Mouse (Mus musculus): Measurements from ENCODE around the gene Ap5z1.

Gene Ap5z1

GRCm38 (mm10) chr5:142421886-142422285 lies 41.9 kb upstream of the Ap5z1 start:
- Histone ChIP-seq H3K27me3 (ENCODE audit: insufficient read depth, low read length) (peaks cover 10% of the 10 kb centered on the region), H3K9me3 (ENCODE audit: low read length) (no peaks in the 10 kb centered on the region), H3K4me1 (replicated peaks; ENCODE audit: low read depth, low read length) (peaks cover 79% of the 10 kb centered on the region), H3K36me3 (ENCODE audit: insufficient read depth, low read length) (peaks cover 83% of the 10 kb centered on the region), H3K4me3 (replicated peaks; ENCODE audit: low read length) (no peak overlapping the region)
- TF ChIP-seq POU5F1 (IDR thresholded peaks at IDR 0.05; ENCODE audit: borderline replicate concordance, low read length), result no peak
- TF ChIP-seq CTCF (conservative IDR thresholded peaks at IDR 0.05; ENCODE audit: low read length), result no peak
- TF ChIP-seq NANOG (IDR thresholded peaks at IDR 0.05; ENCODE audit: borderline replicate concordance, low read length), result no peak

GRCm38 (mm10) chr5:142423141-142423540 lies 40.6 kb upstream of the Ap5z1 start:
- H3K36me3 ChIP-seq (ENCODE audit: insufficient read depth, low read length), result peaks cover 70% of the 10 kb centered on the region
- no peaks in the 10 kb centered on the region for H3K9me3 ChIP-seq (ENCODE audit: low read length)
- peaks cover 2% of the 10 kb centered on the region; the same call in 1 of the 2 replicates for H3K27me3 ChIP-seq (ENCODE audit: insufficient read depth, low read length)
- H3K4me3 ChIP-seq (replicated peaks; ENCODE audit: low read length), result no peak overlapping the region
- TF ChIP-seq CTCF (conservative IDR thresholded peaks at IDR 0.05; ENCODE audit: low read length) (no peak), POU5F1 (IDR thresholded peaks at IDR 0.05; ENCODE audit: borderline replicate concordance, low read length) (no peak), NANOG (IDR thresholded peaks at IDR 0.05; ENCODE audit: borderline replicate concordance, low read length) (no peak)
- peaks cover 79% of the 10 kb centered on the region for H3K4me1 ChIP-seq (replicated peaks; ENCODE audit: low read depth, low read length)

GRCm38 (mm10) chr5:142423701-142424100 lies 40.0 kb upstream of the Ap5z1 start:
- peaks cover 65% of the 10 kb centered on the region for H3K36me3 ChIP-seq (ENCODE audit: insufficient read depth, low read length)
- H3K4me1 ChIP-seq (replicated peaks; ENCODE audit: low read depth, low read length), result peaks cover 82% of the 10 kb centered on the region
- H3K4me3 ChIP-seq (replicated peaks; ENCODE audit: low read length), result no peak overlapping the region
- no peaks in the 10 kb centered on the region for H3K9me3 ChIP-seq (ENCODE audit: low read length)
- TF ChIP-seq NANOG (IDR thresholded peaks at IDR 0.05; ENCODE audit: borderline replicate concordance, low read length), result no peak
- no peaks in the 10 kb centered on the region for H3K27me3 ChIP-seq (ENCODE audit: insufficient read depth, low read length)

- Histone ChIP-seq H3K4me3 (replicated peaks; ENCODE audit: low read length) (no peak overlapping the region), H3K4me1 (replicated peaks; ENCODE audit: low read depth, low read length) (peaks cover 93% of the 10 kb centered on the region), H3K36me3 (ENCODE audit: insufficient read depth, low read length) (peaks cover 54% of the 10 kb centered on the region), H3K9me3 (ENCODE audit: low read length) (no peaks in the 10 kb centered on the region), H3K27me3 (ENCODE audit: insufficient read depth, low read length) (no peaks in the 10 kb centered on the region)
- no peak for TF ChIP-seq CTCF (conservative IDR thresholded peaks at IDR 0.05; ENCODE audit: low read length)
- no peak for TF ChIP-seq NANOG (IDR thresholded peaks at IDR 0.05; ENCODE audit: borderline replicate concordance, low read length)
- TF ChIP-seq POU5F1 (IDR thresholded peaks at IDR 0.05; ENCODE audit: borderline replicate concordance, low read length), result no peak
Observed at GRCm38 (mm10) chr5:142424627-142425349, 39.0 kb upstream of the Ap5z1 start.

- H3K4me3 ChIP-seq (replicated peaks; ENCODE audit: low read length), result no peak overlapping the region
- no peaks in the 10 kb centered on the region for H3K27me3 ChIP-seq (ENCODE audit: insufficient read depth, low read length)
- H3K4me1 ChIP-seq (replicated peaks; ENCODE audit: low read depth, low read length), result peaks cover 96% of the 10 kb centered on the region
- H3K9me3 ChIP-seq (ENCODE audit: low read length), result no peaks in the 10 kb centered on the region
- no peak for TF ChIP-seq CTCF (conservative IDR thresholded peaks at IDR 0.05; ENCODE audit: low read length)
- no peak for TF ChIP-seq POU5F1 (IDR thresholded peaks at IDR 0.05; ENCODE audit: borderline replicate concordance, low read length)
- no peak for TF ChIP-seq NANOG (IDR thresholded peaks at IDR 0.05; ENCODE audit: borderline replicate concordance, low read length)
- H3K36me3 ChIP-seq (ENCODE audit: insufficient read depth, low read length), result peaks cover 41% of the 10 kb centered on the region
Observed at GRCm38 (mm10) chr5:142426476-142426875, 37.3 kb upstream of the Ap5z1 start.

GRCm38 (mm10) chr5:142427876-142428275 lies 35.9 kb upstream of the Ap5z1 start:
- H3K4me3 ChIP-seq (replicated peaks; ENCODE audit: low read length), result peak overlapping the region; percentile 41
- H3K27me3 ChIP-seq (ENCODE audit: insufficient read depth, low read length), result no peaks in the 10 kb centered on the region
- peaks cover 96% of the 10 kb centered on the region for H3K4me1 ChIP-seq (replicated peaks; ENCODE audit: low read depth, low read length)
- peaks cover 33% of the 10 kb centered on the region for H3K36me3 ChIP-seq (ENCODE audit: insufficient read depth, low read length)
- H3K9me3 ChIP-seq (ENCODE audit: low read length), result no peaks in the 10 kb centered on the region
- TF ChIP-seq POU5F1 (IDR thresholded peaks at IDR 0.05; ENCODE audit: borderline replicate concordance, low read length), result no peak
- no peak for TF ChIP-seq NANOG (IDR thresholded peaks at IDR 0.05; ENCODE audit: borderline replicate concordance, low read length)
- no peak for TF ChIP-seq CTCF (conservative IDR thresholded peaks at IDR 0.05; ENCODE audit: low read length)

- TF ChIP-seq CTCF (conservative IDR thresholded peaks at IDR 0.05; ENCODE audit: low read length), result no peak
- no peak for TF ChIP-seq NANOG (IDR thresholded peaks at IDR 0.05; ENCODE audit: borderline replicate concordance, low read length)
- TF ChIP-seq POU5F1 (IDR thresholded peaks at IDR 0.05; ENCODE audit: borderline replicate concordance, low read length), result no peak
Observed at GRCm38 (mm10) chr5:142428691-142429090, 35.1 kb upstream of the Ap5z1 start.

GRCm38 (mm10) chr5:142431029-142431428 lies 32.7 kb upstream of the Ap5z1 start:
- no peak for TF ChIP-seq CTCF (conservative IDR thresholded peaks at IDR 0.05; ENCODE audit: low read length)
- no peak for TF ChIP-seq POU5F1 (IDR thresholded peaks at IDR 0.05; ENCODE audit: borderline replicate concordance, low read length)
- TF ChIP-seq NANOG (IDR thresholded peaks at IDR 0.05; ENCODE audit: borderline replicate concordance, low read length), result no peak

More at GRCm38 (mm10) chr5:142428691-142429090, 35.1 kb upstream of the Ap5z1 start:
- Histone ChIP-seq H3K36me3 (ENCODE audit: insufficient read depth, low read length) (peaks cover 35% of the 10 kb centered on the region), H3K4me1 (replicated peaks; ENCODE audit: low read depth, low read length) (peaks cover 100% of the 10 kb centered on the region), H3K9me3 (ENCODE audit: low read length) (no peaks in the 10 kb centered on the region), H3K4me3 (replicated peaks; ENCODE audit: low read length) (no peak overlapping the region), H3K27me3 (ENCODE audit: insufficient read depth, low read length) (no peaks in the 10 kb centered on the region)

More at GRCm38 (mm10) chr5:142431029-142431428, 32.7 kb upstream of the Ap5z1 start:
- Histone ChIP-seq H3K9me3 (ENCODE audit: low read length) (no peaks in the 10 kb centered on the region), H3K36me3 (ENCODE audit: insufficient read depth, low read length) (peaks cover 38% of the 10 kb centered on the region), H3K4me3 (replicated peaks; ENCODE audit: low read length) (peak overlapping the region; percentile 41; the same call in 1 of the 2 replicates), H3K27me3 (ENCODE audit: insufficient read depth, low read length) (no peaks in the 10 kb centered on the region), H3K4me1 (replicated peaks; ENCODE audit: low read depth, low read length) (peaks cover 94% of the 10 kb centered on the region)

Data from E14TG2a.4 (cell line).